In the genomic region with DNA sequence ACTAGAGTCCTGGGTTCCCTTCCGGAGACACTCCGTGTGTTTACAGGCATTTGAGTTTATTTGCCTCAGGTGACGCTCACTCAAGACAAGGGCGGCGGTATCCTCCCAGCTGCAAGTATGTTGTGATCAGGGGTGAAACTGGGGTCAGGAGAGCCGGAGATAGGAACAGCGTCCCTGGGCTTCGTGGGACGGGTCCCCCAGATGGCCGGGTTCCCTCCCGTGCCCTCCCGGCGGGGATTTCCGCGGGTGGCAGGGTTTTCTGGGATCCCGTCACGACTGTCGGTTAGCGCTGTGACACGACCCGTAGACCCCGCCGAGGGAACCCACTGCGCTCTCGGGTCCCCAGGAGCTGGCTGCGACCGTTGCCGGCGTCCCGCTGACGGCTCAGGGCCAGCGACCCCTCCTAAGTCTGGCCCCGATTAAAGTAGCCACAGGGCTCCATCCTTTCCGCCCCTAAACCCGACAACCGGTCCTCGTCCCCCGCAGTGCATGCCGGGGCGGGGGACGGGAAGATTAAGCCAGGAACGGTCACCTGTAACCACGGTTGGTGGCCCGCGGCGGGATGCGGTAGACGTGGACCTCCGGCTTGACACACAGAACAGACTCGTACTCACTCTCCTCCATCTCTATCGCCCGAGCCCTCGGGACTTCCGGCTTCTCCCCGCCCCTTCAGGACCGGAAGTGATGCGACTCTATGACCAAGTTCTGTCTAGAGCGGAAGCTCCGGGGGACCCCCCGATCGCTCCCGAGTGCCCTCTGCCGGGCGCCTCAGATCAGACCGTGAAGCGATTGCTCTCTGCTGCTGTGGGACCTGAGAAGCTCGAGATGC, we compare ENCODE assay signal across 7 mouse cellular contexts. TPM values are rescaled to one million over a fixed set of nuclear protein-coding genes. Genes with fewer than 3 reads are reported as not detected.
A peak's percentile ranks its signal among the peaks of the same experiment; 100 is the strongest.
DNase-seq lines count a peak whose midpoint lies in the region; ATAC-seq lines count a peak whose summit lies in the region.

TSS of gene Necap2 (minus strand) at position 677 of the 829 bp plus-strand sequence.

- H3K4me1 ChIP-seq in embryonic facial prominence, embryonic 11.5 days (ENCODE audit: control insufficient read depth, insufficient read depth, low read length) = no peaks in the 10 kb centered on the region
- peaks cover 9% of the 10 kb centered on the region; the same call in 1 of the 2 replicates for H3K4me1 ChIP-seq in limb, embryonic 11.5 days (ENCODE audit: control insufficient read depth, insufficient read depth, low read length)
- H3K4me1 ChIP-seq in midbrain, embryonic 14.5 days (ENCODE audit: control insufficient read depth, insufficient read depth, low read length) = peaks cover 13% of the 10 kb centered on the region

- H3K27ac ChIP-seq in embryonic facial prominence, embryonic 11.5 days (replicated peaks; ENCODE audit: low read depth, low read length) = no peak within 1 kb of the TSS
- H3K27ac ChIP-seq in limb, embryonic 11.5 days (replicated peaks; ENCODE audit: low read depth, low read length) = no peak within 1 kb of the TSS
- peak within 1 kb of the TSS; percentile 77 for H3K27ac ChIP-seq in midbrain, embryonic 14.5 days (replicated peaks; ENCODE audit: low read depth, low read length)

- H3K9me3 ChIP-seq in embryonic facial prominence, embryonic 11.5 days (replicated peaks; ENCODE audit: control insufficient read depth, low read length) = no peaks in the 10 kb centered on the region
- H3K9me3 ChIP-seq in limb, embryonic 11.5 days (ENCODE audit: control insufficient read depth, low read length) = no peaks in the 10 kb centered on the region
- H3K9me3 ChIP-seq in midbrain, embryonic 14.5 days (ENCODE audit: control insufficient read depth, low read length) = no peaks in the 10 kb centered on the region

- peak; percentile 97 for DNase-seq in adrenal gland, postnatal 14 days
- DNase-seq in embryonic facial prominence, embryonic 11.5 days (ENCODE audit: low spot score) = peak; percentile 98
- DNase-seq in heart, adult 11 months = peak; percentile 99
- DNase-seq in kidney, adult 18-20 months = peak; percentile 93
- DNase-seq in limb, embryonic 11.5 days (ENCODE audit: low spot score) = peak; percentile 97
- peak; percentile 99 for DNase-seq in midbrain, embryonic 14.5 days
- peak; percentile 91 to 94 for DNase-seq in spleen, adult 18-20 months

- under 1% methylated on average over 67 of the region's 67 CpGs for WGBS in embryonic facial prominence, embryonic 11.5 days
- under 1% methylated on average over 67 of the region's 67 CpGs for WGBS in limb, embryonic 11.5 days
- under 1% methylated on average over 67 of the region's 67 CpGs for WGBS in midbrain, embryonic 14.5 days

- peak within 1 kb of the TSS; percentile 91 for H3K4me2 ChIP-seq in embryonic facial prominence, embryonic 11.5 days (ENCODE audit: low read depth, low read length)
- H3K4me2 ChIP-seq in limb, embryonic 11.5 days (ENCODE audit: low read depth, severe bottlenecking) = peak within 1 kb of the TSS; percentile 95
- peak within 1 kb of the TSS; percentile 76 for H3K4me2 ChIP-seq in midbrain, embryonic 14.5 days (ENCODE audit: low read length)

- H3K9ac ChIP-seq in embryonic facial prominence, embryonic 11.5 days (replicated peaks; ENCODE audit: low read length) = peak within 1 kb of the TSS; percentile 83
- peak within 1 kb of the TSS; percentile 88 for H3K9ac ChIP-seq in limb, embryonic 11.5 days (ENCODE audit: low read length)
- H3K9ac ChIP-seq in midbrain, embryonic 14.5 days (replicated peaks; ENCODE audit: low read length) = peak within 1 kb of the TSS; percentile 87

- no peaks in the 10 kb centered on the region for H3K36me3 ChIP-seq in embryonic facial prominence, embryonic 11.5 days (replicated peaks; ENCODE audit: control insufficient read depth, insufficient read depth, low read depth, low read length)
- H3K36me3 ChIP-seq in limb, embryonic 11.5 days (ENCODE audit: control insufficient read depth, insufficient read depth, low read length) = peaks cover 5% of the 10 kb centered on the region
- H3K36me3 ChIP-seq in midbrain, embryonic 14.5 days (ENCODE audit: control insufficient read depth, insufficient read depth, low read length) = peaks cover 15% of the 10 kb centered on the region

- peak; percentile 95 for ATAC-seq in embryonic facial prominence, embryonic 11.5 days (replicated peaks; ENCODE audit: insufficient number of reproducible peaks, low FRiP score, low TSS enrichment, low read depth)
- ATAC-seq in limb, embryonic 11.5 days (ENCODE audit: insufficient number of reproducible peaks, low FRiP score, low TSS enrichment, low read depth) = peak; percentile 88
- peak; percentile 91 for ATAC-seq in midbrain, embryonic 14.5 days (ENCODE audit: low FRiP score, low TSS enrichment)

- peak within 1 kb of the TSS; percentile 89 for H3K4me3 ChIP-seq in embryonic facial prominence, embryonic 11.5 days (ENCODE audit: low read depth, low read length)
- peak within 1 kb of the TSS; percentile 100 for H3K4me3 ChIP-seq in limb, embryonic 11.5 days (ENCODE audit: low read depth, low read length)
- H3K4me3 ChIP-seq in midbrain, embryonic 14.5 days (replicated peaks; ENCODE audit: low read depth, low read length) = peak within 1 kb of the TSS; percentile 96

- no peaks in the 10 kb centered on the region for H3K27me3 ChIP-seq in embryonic facial prominence, embryonic 11.5 days (ENCODE audit: control insufficient read depth, insufficient read depth, low read length)
- no peaks in the 10 kb centered on the region for H3K27me3 ChIP-seq in limb, embryonic 11.5 days (ENCODE audit: control insufficient read depth, insufficient read depth, low read length)
- no peaks in the 10 kb centered on the region for H3K27me3 ChIP-seq in midbrain, embryonic 14.5 days (ENCODE audit: control insufficient read depth, insufficient read depth, low read length)

RNA-seq across cellular contexts. Expression of gene Necap2, which starts in this region (rescaled TPM):
- total RNA-seq in adrenal gland, postnatal 14 days (2021) = 45.5 and 56.4 TPM in 2 replicates
- 57.0 and 64.9 TPM in 2 replicates for polyA plus RNA-seq in embryonic facial prominence, embryonic 11.5 days (2014; fragmentation: Nextera tagmentation; extraction: Ambion mirVana)
- polyA plus RNA-seq in limb, embryonic 11.5 days (2014; fragmentation: Nextera tagmentation; extraction: Ambion mirVana) = 65.0 and 71.0 TPM in 2 replicates
- polyA plus RNA-seq in midbrain, embryonic 14.5 days (2014; fragmentation: Nextera tagmentation; extraction: Ambion mirVana) = 38.4 and 43.3 TPM in 2 replicates
